Mouse (Mus musculus) lung, adult 18-20 months (tissue): ENCODE results near the gene Dand5.

Experiments used
- DNase-seq, 2 experiments: peaks; one replicate each; pipeline ENCODE4 v3.0.0; 2022; ENCODE audit warnings: mixed read lengths in 2 of 2

Gene Dand5

GRCm38 (mm10) chr8:84783198-84783918 lies 39.3 kb downstream of the Dand5 start:
- DNase-seq = no peak

GRCm38 (mm10) chr8:84782680-84783079 lies 39.9 kb downstream of the Dand5 start:
- no peak for DNase-seq

GRCm38 (mm10) chr8:84781686-84782505 lies 40.7 kb downstream of the Dand5 start:
- DNase-seq = no peak

GRCm38 (mm10) chr8:84780949-84781680 lies 41.5 kb downstream of the Dand5 start:
- no peak for DNase-seq

- no peak for DNase-seq
Measured at GRCm38 (mm10) chr8:84780225-84780555, 42.4 kb downstream of the Dand5 start.

- no peak for DNase-seq
Measured at GRCm38 (mm10) chr8:84779519-84780224, 43.0 kb downstream of the Dand5 start.

GRCm38 (mm10) chr8:84778638-84779380 lies 43.8 kb downstream of the Dand5 start:
- DNase-seq = no peak

- DNase-seq = no peak
Measured at GRCm38 (mm10) chr8:84777899-84778637, 44.6 kb downstream of the Dand5 start.

GRCm38 (mm10) chr8:84776569-84776968 lies 46.1 kb downstream of the Dand5 start:
- DNase-seq = no peak

GRCm38 (mm10) chr8:84775621-84776113 lies 47.0 kb downstream of the Dand5 start:
- DNase-seq = no peak

GRCm38 (mm10) chr8:84775105-84775591 lies 47.5 kb downstream of the Dand5 start:
- DNase-seq = no peak

- peak in 1 of 2 experiments; percentile 61 for DNase-seq
Measured at GRCm38 (mm10) chr8:84774473-84774911, 48.1 kb downstream of the Dand5 start.

GRCm38 (mm10) chr8:84773833-84774232 lies 48.8 kb downstream of the Dand5 start:
- peak; percentile 75 to 81 for DNase-seq

- no peak for DNase-seq
Measured at GRCm38 (mm10) chr8:84773304-84773703, 49.3 kb downstream of the Dand5 start.

GRCm38 (mm10) chr8:84772628-84773027 lies 50.0 kb downstream of the Dand5 start:
- DNase-seq = no peak

GRCm38 (mm10) chr8:84771941-84772378 lies 50.7 kb downstream of the Dand5 start:
- peak in 1 of 2 experiments; percentile 46 for DNase-seq

GRCm38 (mm10) chr8:84771000-84771687 lies 51.5 kb downstream of the Dand5 start:
- no peak for DNase-seq

GRCm38 (mm10) chr8:84770100-84770953 lies 52.3 kb downstream of the Dand5 start:
- DNase-seq = peak; percentile 77 to 85

GRCm38 (mm10) chr8:84769324-84769723 lies 53.3 kb downstream of the Dand5 start:
- DNase-seq = no peak
